ENCODE assay signal across 7 mouse cellular contexts in the genomic region with DNA sequence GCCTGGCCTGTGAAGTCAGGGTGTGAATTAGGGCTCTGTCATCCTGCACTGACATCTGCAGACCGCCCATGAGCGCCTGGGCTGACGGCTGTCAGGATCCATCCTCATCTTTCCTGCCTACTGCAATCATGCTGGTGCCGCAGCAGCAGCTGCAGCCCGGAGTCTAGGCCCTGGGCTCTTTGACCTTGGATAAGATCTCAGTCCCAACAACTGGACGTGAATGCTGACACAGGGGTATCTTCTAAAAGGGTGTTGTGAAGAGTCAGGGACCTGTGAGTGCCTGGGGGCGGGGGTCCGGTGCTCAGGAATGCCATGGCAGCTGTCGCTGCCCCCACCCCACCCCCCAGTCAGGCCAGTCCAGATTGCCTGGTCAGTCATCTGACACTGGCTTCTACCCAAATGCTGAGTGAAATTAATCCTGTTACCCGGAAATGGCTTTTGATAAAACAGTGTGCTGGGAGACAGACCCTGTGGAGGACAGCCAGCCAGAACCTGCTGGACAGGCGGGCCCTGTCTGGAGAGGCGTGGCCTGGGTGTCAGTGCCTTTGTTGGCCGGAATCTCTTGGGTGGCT. TPM values are rescaled to one million over a fixed set of nuclear protein-coding genes. Genes with fewer than 3 reads are reported as not detected.
A peak's percentile ranks its signal among the peaks of the same experiment; 100 is the strongest.
DNase-seq lines count a peak whose midpoint lies in the region; ATAC-seq and TF ChIP-seq lines count a peak whose summit lies in the region.

No protein-coding gene starts in this region.

- no peak overlapping the region; the same call in 1 of the 2 replicates for H3K9ac ChIP-seq in intestine, postnatal 0 days (ENCODE audit: low read depth, low read length)

- H3K27me3 ChIP-seq in intestine, postnatal 0 days (replicated peaks; ENCODE audit: control insufficient read depth, insufficient read depth, low read length), result no peaks in the 10 kb centered on the region

- H3K4me2 ChIP-seq in intestine, postnatal 0 days (replicated peaks; ENCODE audit: low read depth), result peak overlapping the region; percentile 37

- intact Hi-C loops in gastrocnemius, postnatal 36 days (cut with DNase I), result no loop called here

- 9% methylated on average over 13 of the region's 13 CpGs for WGBS in intestine, postnatal 0 days

- peak; percentile 59; the same call in 1 of the 2 replicates for ATAC-seq in intestine, postnatal 0 days

- no peaks in the 10 kb centered on the region for H3K36me3 ChIP-seq in intestine, postnatal 0 days (ENCODE audit: control insufficient read depth, insufficient read depth)

- peaks cover 17% of the 10 kb centered on the region for H3K4me1 ChIP-seq in intestine, postnatal 0 days (replicated peaks; ENCODE audit: control insufficient read depth, insufficient read depth, low read length)

- no peaks in the 10 kb centered on the region for H3K9me3 ChIP-seq in intestine, postnatal 0 days (ENCODE audit: control insufficient read depth)

- H3K27ac ChIP-seq in intestine, postnatal 0 days (ENCODE audit: low read depth, low read length), result peak overlapping the region; percentile 64

- DNase-seq in adipocyte (ENCODE audit: low spot score), result peak; percentile 22
- peak; percentile 62 to 76 for DNase-seq in cerebellum, postnatal 25 days
- peak; percentile 47 to 54 for DNase-seq in gastrocnemius, postnatal 36 days
- DNase-seq in lung, adult 18-20 months, result peak; percentile 86 to 90
- DNase-seq in retina, embryonic 14.5 days (ENCODE audit: low spot score), result peak; percentile 72
- no peak for DNase-seq in thymus, postnatal 36 days

- no peak for TF ChIP-seq CTCF in intestine, postnatal 0 days (IDR thresholded peaks at IDR 0.05; ENCODE audit: low read depth)

- no peak overlapping the region for H3K4me3 ChIP-seq in intestine, postnatal 0 days (ENCODE audit: low read depth, low read length)

RNA-seq across cellular contexts. Expression of a gene that starts 23.4 kb away (rescaled TPM):
- 10 to 100 TPM; 69.4 to 70.1 TPM for total RNA-seq in gastrocnemius, postnatal 36 days (2021)
- 17.7 and 18.9 TPM in 2 replicates for polyA plus RNA-seq in intestine, postnatal 0 days (2015; fragmentation: Nextera tagmentation; extraction: Ambion mirVana)

Comparison
In these comparisons a context has a peak if more than half of its experiments do, and no peak if none do; other contexts are left out.
1. DNase-seq: peak in adipocyte (single experiment), cerebellum, postnatal 25 days (2 of 2), gastrocnemius, postnatal 36 days (2 of 2), lung, adult 18-20 months (2 of 2) and retina, embryonic 14.5 days (single experiment); none in thymus, postnatal 36 days (0 of 2).